Mouse (Mus musculus): ENCODE data around the gene Rnaseh2c.

Rnaseh2c gene

GRCm38 (mm10) chr19:5601752-5602541 is at the start of gene Rnaseh2c:
TSS of gene Rnaseh2c (plus strand) at chr19:5601873.
- DNase-seq (ENCODE audit: low spot score in 2 of 2) = peak; percentile 78 to 84

- no peak for DNase-seq (ENCODE audit: low spot score in 2 of 2)
Measured at GRCm38 (mm10) chr19:5553802-5554201, 47.9 kb upstream of the Rnaseh2c start.

DNA sequence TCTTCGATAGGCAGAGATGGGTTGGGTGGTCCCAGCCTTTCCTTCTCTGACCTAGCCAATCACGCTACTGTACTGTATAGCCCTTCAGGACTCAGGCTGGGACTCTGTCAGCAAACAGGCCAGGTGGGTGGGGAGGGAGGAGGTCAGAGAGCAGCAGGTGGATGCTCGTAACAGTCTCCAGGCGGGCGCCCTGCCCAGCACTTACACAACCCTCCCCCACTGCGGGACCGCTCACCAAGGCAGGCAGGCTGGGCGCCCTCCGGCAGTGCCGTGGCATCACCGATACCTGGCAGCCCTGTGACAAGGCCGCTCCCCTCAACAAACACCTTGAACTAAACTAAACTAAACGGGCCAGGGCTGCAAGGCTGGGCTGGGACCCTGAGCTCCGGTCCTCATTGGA is 47.5 kb upstream of the Rnaseh2c start:
- no peak for DNase-seq (ENCODE audit: low spot score in 2 of 2)

DNA sequence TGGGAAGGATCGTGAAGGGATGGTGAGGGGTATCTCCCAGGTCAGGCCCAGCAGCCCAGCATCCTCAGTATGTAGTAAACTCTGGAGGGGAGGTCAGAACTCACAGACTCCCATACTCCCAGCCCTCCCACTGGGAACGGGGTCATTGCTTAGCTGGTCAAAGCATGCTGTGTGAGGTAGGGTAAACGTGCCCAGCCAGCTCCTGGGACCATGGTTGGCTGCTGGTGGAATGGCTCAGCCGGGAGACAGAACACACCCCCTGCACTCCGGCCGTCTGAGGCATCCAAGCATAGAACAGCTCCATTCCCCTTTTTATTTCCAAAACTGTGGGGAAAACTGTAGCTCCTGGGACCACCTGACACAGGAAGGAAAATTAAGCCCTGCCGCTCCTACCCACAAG is 43.5 kb upstream of the Rnaseh2c start:
- no peak for DNase-seq (ENCODE audit: low spot score in 2 of 2)

DNA sequence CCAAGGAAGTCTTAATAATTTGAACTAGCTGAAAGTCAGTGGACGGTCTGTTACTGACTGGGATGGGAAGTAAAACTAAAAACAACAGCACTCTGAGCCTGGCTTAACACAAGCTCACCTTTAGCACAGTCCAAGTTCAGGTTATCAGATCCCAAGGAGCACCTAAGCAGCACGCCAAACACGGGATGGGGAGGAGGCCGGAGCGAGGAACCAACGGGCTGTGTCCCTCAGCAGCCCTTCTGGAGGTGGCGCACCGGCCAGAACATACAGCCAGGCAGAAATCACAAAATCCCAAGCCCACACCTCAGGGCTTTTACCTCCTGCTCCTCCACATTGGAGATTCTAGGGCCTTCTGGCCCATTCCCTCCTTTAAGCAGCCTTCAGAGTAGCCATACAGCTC is 42.9 kb upstream of the Rnaseh2c start:
- DNase-seq (ENCODE audit: low spot score in 2 of 2) = no peak

GRCm38 (mm10) chr19:5559229-5559628 is 42.4 kb upstream of the Rnaseh2c start:
- no peak for DNase-seq (ENCODE audit: low spot score in 2 of 2)

DNA sequence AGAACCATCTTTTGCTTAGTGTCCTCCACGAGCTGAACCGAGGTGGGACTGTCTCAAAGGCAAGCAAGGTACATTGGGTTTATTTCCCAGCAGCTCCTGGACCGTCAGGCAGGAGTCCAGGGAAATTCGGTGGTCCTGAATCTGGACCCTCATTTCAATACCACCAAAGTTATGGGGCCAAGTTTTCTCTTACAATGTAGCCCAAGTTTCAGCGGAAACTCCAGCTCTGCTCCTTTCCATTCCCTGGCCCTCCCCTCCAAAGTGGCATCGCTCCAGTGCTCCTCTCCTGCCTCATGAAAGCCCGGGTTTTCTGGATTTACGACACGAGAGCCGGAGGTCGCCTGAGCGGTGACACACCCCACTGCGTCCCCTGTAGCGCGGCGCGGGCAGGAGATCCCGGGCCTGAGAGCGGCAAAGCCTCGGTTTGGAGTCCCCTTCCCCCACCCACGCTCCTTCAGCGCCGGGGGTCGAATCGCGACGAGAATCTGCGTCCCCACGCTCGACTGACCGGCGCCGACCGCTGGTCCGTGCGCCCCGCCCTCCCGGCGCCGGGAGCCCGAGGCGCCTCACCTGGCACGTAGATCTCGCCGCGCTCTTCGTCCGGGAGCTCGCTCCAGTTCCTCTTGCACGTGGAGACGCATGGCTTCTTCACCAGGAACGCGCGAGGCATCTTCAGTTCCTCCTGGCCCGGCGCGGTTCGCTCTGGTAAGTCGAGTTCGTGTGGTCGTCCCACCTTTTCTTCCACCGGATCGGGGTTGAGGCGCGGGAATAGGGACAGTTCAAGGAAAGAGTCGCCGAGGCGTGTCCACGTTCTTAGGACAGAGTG is 41.8 kb upstream of the Rnaseh2c start:
- no peak for DNase-seq (ENCODE audit: low spot score in 2 of 2)

- DNase-seq (ENCODE audit: low spot score in 2 of 2) = no peak
Measured at GRCm38 (mm10) chr19:5560457-5561041, 41.1 kb upstream of the Rnaseh2c start, which contains the start of gene Ovol1. TSS of gene Ovol1 (minus strand) at chr19:5560646.

- no peak for DNase-seq (ENCODE audit: low spot score in 2 of 2)
Measured at GRCm38 (mm10) chr19:5561252-5561790, 40.4 kb upstream of the Rnaseh2c start.

GRCm38 (mm10) chr19:5561886-5562285 is 39.8 kb upstream of the Rnaseh2c start:
- DNase-seq (ENCODE audit: low spot score in 2 of 2) = no peak

GRCm38 (mm10) chr19:5562776-5563175 is 38.9 kb upstream of the Rnaseh2c start:
- DNase-seq (ENCODE audit: low spot score in 2 of 2) = no peak

DNA sequence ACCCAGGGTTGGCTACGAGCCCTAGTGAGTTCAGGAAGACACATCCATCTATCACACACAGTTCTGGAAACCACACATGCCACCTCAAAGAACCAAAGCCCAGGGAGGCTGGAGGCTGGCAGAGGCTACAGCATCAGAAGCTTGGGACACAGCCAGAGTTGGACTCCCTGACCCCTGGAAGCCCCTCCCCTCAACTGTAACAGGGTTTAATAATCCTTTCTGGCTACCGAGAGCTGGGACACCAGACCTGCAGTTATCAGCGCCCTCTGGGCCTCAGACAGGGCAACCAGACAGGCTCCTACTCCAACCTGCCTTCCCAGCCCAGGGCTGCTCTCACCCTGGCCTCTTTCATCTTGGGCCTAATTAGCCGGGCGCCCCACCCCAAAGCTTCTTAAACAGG is 35.4 kb upstream of the Rnaseh2c start:
- no peak for DNase-seq (ENCODE audit: low spot score in 2 of 2)

DNA sequence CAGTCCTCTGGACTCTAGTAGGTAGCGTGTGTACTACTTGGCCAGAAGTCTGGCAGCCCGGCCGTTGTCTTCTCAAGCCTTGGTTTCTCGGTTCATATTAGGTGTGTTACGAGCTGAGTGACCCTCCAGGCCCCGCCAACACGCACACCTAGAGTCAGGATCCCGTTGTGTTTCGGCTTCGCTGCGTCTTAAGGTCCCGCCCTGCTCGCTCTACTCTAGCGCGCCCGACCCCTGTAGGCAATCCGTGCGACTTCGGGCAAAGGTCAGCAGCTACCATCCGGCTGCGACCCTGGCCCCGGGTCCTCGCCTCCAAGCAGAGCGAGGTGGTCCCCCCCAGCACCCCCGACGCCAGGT is 34.5 kb upstream of the Rnaseh2c start:
- DNase-seq (ENCODE audit: low spot score in 2 of 2) = no peak

GRCm38 (mm10) chr19:5567534-5568469 is 33.9 kb upstream of the Rnaseh2c start, which contains the start of gene Ap5b1:
TSS of gene Ap5b1 (plus strand) at chr19:5568025.
- DNase-seq (ENCODE audit: low spot score in 2 of 2) = peak; percentile 67 to 80

DNA sequence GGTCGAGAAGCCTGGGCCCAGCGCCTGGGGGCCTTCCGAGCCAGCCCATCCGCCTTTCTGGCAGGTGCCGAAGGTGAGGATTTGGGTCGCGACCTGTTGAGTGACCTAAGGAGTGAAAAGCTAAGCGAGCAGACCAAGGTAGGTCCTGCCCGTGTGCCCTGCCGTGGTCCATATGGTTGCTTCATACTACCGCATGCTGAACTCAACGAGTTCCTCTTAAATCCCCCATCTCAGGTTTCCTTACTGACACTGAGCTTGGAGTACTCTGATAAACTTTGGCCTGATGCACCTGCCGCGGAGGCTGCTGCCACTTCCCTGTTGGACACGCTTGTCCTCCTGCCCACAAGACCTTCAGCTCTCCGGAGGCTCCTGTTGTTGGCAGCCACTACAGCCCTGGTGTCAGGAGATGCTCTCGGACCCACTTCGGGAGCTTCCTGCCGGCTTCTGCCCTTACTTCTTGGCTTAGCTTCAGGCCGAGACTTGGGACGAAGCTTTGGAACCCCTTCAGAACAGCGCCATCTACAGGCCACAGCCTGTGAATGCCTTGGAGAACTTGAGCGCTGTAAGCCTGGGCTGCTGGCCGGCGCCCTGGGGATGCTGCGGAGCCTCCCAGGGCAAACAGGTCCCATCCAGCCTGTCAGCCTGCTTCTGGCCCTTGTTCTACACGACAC is 33.1 kb upstream of the Rnaseh2c start:
- DNase-seq (ENCODE audit: low spot score in 2 of 2) = peak; percentile 46 to 47

GRCm38 (mm10) chr19:5569521-5569920 is 32.2 kb upstream of the Rnaseh2c start:
- no peak for DNase-seq (ENCODE audit: low spot score in 2 of 2)

- DNase-seq (ENCODE audit: low spot score in 2 of 2) = no peak
Measured at GRCm38 (mm10) chr19:5570353-5571246, 31.1 kb upstream of the Rnaseh2c start.

DNA sequence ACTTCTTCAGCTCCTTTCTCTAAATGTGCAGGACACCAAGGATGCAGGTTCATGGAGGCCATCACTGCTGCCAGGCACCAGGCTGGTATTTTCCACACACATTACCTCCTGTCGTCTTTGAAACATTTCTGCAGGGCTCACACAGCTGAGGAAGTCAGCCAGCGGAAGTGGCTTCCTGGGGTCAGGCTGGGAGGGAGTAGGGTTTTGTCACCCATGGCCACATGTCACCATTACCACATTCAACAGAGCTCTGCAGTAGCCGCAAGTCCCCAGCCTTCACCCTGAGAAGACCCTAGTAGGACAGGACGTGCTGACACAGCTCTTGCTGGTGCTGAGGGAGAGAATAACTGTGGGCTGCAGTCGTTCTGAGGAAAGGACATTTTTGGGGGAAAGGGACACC is 29.8 kb upstream of the Rnaseh2c start:
- no peak for DNase-seq (ENCODE audit: low spot score in 2 of 2)

DNA sequence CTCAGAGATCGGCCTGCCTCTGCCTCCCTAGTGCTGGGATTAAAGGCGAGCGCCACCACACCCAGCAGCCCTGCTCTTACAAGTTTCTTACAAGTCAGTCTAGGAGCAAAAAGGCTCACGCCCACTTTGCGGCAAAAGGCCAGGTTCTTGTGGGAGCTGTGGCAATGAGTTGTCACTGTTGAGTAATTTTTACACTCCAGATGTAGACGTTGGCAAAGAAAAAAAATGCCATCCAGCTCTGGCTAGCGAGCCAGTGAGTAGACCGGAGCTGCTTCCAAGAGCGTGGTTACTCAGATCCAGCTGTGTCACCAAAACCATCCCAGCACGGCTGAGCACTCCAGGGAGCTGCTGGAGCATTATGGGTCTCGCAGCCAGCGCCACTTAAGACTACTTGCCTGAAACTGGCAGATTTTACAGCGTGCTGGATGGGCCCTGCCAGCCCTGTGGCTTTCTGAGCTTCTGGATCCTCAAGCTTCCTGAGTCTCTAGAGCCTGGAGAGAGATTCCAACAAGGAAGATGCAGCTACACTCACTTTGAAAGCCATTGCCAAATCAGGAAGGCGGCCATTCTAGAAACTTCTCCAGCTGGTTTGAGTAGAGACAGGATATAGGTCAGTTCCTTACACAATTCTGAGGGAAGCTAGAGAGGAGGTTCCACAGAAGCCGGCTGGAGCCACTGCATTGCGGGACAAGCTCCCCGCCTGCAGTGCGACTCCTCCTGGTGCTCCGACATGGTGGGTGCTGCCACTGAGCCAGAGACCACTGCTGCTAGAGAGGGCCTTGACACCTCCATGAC is 29.1 kb upstream of the Rnaseh2c start:
- DNase-seq (ENCODE audit: low spot score in 2 of 2) = peak; percentile 69 to 78

Data from right cerebral cortex, postnatal 36 days (tissue).